Mouse (Mus musculus) CD4-positive, CD25-positive, alpha-beta regulatory T cell, adult 4 months (primary cell): ENCODE measurements at regions not wholly inside any gene's neighbourhood (a gene's known extent, or its start where the extent isn't known, plus 50 kb on each side); places are given as distances from the start of the nearest gene placed in this dataset.

Experiments
- ATAC-seq: one replicate; pipeline ENCODE4 v1.8.0; 2017

- no peak for ATAC-seq
These were observed 146.8 kb upstream of the Gm5148 start for GRCm38 (mm10) chr3:37871076-37871475.

GRCm38 (mm10) chr3:37868454-37868853 is 144.2 kb upstream of the Gm5148 start:
- no peak for ATAC-seq

DNA sequence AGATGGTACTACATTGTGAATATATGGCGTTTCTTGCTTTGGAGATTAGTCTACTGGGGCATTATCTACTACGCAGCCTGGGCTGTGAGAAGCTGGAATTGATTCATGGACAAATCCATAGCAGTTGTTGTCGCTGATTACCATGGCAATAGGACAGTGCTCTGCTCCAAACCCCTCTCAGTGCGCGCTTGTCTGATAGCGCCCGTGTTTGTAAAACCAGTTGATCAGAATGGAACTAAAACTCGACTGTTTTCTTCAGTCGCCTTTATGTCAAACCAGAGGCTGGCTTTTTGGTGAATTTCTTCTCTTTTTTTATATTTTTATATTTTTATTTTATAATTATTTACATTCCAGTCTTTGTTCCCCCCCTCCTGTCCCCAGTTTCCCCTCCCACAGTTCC is 138.5 kb upstream of the Gm5148 start:
- ATAC-seq = no peak

GRCm38 (mm10) chr3:37860715-37861461 is 136.6 kb upstream of the Gm5148 start:
- no peak for ATAC-seq

DNA sequence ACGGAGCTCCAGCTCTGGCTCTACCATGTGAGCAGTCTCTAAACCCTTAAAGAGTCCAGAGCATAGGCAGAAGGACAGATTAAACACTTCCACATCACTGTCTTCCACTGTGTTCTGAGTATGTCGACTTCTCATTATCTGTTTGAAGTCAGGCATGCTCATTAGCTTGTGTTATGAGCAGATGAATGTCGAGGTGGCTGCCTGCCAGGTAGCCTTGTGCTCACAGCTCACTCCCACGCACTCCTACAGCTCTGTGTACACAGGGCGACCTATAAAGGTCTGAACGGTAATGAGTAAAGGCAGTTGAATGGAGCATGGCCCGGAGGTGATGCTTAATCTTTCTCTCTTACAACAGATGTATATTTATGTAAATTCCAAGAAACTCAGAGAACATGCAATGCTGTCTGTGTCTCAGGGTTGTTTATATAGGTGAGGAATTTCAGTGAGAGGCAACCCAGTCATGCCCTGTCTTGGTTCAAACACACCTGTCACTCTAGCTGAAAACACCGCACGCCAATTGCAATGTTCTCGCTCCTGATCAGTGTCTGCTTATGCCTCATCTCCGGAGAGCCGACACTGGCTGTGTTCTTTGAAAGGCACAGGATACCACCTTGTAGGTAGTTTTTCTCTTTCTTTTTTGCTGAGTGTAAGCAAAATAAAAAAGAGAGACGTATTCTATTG is 135.9 kb upstream of the Gm5148 start:
- peak; percentile 97 for ATAC-seq

GRCm38 (mm10) chr3:37858624-37859302 is 134.5 kb upstream of the Gm5148 start:
- no peak for ATAC-seq

DNA sequence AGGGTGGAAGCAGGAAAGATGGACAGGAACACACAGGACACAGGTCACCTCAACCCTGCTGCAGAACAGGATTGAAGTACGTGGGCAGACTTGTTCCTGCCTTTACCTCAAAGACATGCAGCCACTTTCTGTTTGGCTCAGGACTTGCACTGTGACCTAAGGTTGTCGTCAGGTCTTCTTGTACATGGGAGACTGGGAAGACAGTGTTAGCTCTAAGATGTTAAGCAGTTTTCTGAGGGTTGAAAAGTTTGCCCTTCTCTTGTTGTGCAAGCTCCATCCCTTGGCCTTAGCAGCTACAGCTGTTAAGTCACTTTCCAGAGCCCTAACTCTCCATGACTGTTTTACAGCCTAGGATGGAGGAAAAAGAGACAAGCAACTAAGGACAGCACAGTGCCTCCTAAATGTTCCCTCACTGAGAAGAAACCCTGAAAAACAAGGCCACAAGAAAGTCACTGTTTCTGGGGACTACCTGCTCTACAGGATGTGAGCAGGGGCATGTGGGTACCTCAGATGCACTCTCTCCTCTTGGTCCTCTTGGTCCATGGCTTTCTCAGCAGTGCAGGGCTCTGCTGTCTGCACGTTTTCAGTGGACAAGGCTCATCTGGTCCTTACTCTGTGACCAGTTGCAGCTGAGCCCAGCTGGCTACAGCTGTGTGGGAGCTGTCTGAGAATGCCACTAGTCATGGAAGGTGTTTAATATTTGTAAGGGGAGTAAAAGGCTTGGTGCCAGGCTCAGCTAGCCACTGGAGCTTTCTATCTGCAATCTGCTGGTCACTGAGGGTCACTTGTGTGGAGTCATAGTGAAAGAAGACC is 122.1 kb upstream of the Gm5148 start:
- peak; percentile 53 for ATAC-seq

DNA sequence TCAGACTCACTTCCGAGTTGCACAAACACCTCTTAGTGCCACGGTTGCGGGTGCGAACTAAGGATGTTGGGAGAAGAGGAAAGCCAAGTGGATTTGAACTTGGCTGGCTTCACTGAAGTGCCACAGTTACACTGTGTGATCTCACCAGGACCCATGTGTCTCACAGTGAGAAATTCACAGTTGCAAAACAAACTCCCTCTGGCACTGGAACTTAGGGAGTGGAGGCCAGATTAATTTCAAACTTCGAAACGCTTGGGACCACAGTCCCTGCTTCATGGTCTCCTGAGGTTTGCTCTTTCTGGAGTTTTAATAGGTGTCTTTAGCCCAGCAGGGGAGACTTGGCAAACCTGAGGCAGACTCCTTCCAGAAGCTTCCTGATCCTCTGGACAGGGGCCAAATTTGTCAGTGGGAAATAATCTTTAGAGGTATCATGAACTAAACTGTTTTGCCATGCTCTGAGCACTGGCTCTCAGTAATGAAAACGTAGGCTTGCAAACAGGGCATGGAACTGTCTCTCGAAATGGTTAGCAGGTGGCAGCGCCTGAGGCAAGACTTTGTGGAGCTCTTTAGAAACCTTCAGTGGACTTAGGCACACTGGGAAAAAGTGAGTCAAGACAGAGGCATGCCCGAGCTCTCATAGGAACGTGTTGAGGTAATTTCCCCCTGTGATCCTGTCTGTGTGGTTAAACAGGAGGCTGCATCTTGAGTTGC is 121.2 kb upstream of the Gm5148 start:
- peak; percentile 69 for ATAC-seq

DNA sequence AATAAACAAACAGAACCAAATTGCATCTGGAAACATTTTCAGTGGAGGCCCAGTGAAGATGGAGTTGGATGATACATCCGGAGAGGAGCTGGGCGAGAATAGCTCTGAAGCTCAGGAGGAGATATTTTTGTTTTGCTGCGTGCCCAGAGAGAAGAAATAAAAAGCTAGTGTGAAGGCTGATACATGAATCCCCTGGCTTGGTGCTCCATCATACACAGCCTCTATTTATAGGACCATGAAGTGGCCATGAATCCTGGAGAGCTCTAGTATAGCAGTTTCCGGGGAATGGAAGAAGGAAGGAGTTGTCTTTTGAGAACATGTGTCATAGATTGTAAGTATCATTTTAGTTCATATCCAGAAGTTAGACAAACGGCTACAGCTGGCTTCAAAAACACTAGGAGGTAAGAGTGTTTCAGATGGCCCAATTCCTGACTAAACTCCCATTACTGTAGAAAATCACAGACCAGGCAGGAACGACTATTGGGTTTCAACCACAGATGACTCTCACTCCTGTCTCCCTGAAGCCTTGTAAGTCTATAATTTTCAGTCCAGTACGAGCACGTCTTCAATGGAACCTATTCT is 120.5 kb upstream of the Gm5148 start:
- no peak for ATAC-seq

DNA sequence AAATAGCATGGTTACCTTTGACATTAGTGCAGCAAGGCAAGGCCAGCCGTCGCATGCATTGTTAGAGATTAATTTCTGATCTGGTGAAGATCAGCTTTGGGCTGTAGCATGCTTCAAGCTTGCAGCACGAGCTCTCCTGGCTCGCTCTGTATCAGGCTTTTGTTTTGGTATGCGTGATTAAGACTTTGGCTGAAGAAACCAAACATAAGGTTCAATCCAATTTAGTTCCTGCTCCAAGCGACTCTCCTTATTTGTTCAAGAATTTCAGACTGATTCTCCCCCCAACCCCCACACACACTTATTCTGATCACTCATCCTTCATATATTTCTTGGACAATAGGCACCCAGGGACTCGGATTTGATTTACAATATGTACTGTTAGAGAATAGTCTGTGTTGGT is 118.0 kb upstream of the Gm5148 start:
- ATAC-seq = no peak

DNA sequence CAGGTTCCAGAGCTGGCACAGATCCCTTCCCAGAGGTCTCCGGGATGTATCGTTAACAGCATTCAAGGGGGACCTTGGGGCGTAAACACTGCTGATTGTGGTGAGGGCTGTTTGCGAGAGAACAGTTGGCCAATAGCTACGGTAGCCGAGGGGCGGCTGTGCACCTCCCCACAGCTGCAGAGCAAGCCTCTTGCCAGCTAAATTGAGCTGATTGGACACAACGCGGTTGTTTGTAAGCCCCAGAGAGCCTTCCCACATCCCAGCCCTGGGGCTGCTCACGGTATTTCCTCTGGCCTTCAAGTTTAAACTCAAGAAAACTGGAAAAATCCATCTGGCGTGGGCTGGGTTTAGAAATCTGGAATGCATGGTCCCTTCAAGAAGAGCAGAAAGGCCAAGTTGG is 114.6 kb upstream of the Gm5148 start:
- ATAC-seq = no peak

- ATAC-seq = no peak
These were observed 112.5 kb upstream of the Gm5148 start for GRCm38 (mm10) chr3:37836749-37837148.

DNA sequence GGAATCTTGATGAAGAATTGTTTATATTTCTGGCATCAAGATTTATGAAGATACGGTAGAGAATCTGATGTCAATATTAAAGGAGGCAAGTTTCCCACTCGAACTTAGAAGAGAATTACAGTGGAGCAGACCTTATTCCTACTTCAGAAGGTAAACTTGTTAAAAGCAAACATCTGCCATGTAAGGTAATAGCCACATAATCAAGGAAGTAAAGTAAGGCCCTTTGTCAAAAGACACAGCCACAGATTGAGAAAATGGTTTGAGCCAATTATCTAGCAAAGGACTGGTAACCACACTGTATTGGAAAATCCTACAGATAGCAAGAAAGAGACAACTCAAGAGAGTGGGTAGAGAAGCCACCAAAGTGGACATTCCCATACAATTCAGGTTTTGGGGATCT is 111.4 kb upstream of the Gm5148 start:
- no peak for ATAC-seq

DNA sequence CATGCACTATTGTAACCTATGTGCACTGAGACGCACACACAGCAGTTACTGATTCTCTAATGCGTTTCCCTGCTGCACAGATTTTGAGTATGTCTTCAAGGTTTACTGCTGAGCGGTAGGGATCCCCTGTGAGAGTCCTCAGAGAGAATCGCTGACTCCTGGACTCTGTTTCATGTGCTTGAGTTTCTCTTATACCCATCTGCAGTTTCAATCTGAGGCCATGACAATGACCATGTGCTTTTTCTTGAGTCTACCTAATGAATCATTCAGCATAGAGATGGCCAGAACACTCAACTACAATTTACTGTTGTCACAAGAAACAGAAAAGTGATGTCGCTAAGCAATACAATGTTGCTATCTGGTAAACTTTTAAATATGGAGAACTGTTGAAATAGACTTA is 110.8 kb upstream of the Gm5148 start:
- no peak for ATAC-seq

- no peak for ATAC-seq
These were observed 110.3 kb upstream of the Gm5148 start for GRCm38 (mm10) chr3:37834626-37835025.

GRCm38 (mm10) chr3:37833387-37833786 is 109.1 kb upstream of the Gm5148 start:
- no peak for ATAC-seq

- ATAC-seq = no peak
These were observed 103.3 kb upstream of the Gm5148 start for GRCm38 (mm10) chr3:37827546-37827945.

- ATAC-seq = peak; percentile 85
These were observed 101.3 kb upstream of the Gm5148 start for GRCm38 (mm10) chr3:37825602-37826001.

DNA sequence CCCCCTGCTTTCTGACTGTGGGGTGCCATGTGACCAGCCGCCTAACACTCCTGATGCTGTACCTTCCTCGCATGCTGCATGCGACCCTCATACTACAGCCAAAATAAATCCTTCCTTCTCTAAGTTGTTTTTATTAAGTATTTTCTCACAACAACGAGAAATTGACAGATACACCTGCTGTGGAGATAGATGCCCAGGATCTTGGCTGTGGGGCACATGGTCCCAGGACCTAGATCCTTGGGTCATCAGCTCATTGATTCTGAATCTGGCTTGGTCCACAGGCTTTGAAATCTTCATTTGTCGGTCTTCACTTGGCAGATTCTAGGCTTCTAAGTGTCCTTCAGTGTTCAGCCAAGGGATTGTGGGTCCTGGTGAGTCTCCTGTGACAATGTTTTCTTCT is 100.4 kb upstream of the Gm5148 start:
- ATAC-seq = no peak

GRCm38 (mm10) chr3:37819503-37819902 is 95.2 kb upstream of the Gm5148 start:
- ATAC-seq = no peak

DNA sequence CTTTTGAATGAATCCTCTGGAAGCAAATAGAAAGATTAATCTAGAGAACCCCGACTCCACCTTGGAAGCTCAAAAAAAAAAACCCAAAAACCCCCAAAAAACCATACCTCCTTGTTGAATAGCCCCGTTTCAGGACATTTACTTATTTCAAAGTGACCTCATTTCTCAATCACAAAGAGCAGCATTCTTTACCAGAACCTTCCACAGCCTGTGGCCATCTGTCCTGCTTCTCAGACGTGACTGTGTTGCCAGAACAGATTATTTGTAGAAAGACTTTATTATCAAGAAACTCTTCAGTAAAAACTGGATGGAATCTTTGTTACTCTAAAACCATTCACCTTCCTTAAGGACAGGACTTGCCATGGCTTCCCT is 93.1 kb upstream of the Gm5148 start:
- ATAC-seq = no peak
